Mouse (Mus musculus): ENCODE measurements around the gene Fam120b.

The Fam120b gene

DNA sequence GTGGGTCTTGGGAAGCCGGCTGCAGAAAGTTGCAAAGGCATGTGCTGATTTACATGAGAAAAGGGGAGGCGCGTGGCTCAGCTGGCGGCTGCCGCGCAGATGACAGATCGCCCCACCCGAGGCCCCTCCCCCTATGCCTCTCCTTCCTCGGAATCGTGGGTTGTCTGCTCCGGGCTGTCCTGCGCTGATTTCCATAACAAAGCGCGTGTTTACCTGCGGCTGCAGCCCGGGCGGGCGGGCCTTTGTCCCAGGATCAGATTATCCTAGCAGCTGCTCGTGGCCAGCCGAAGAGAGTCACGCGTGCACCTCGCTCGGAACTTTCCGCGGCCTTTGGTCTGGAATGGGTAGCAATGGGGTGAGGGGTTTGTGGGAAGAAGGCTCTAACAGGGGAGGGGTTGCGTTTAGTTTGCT lies 15.4 kb upstream of the Fam120b start:
- peak; percentile 59 to 73 for DNase-seq

DNA sequence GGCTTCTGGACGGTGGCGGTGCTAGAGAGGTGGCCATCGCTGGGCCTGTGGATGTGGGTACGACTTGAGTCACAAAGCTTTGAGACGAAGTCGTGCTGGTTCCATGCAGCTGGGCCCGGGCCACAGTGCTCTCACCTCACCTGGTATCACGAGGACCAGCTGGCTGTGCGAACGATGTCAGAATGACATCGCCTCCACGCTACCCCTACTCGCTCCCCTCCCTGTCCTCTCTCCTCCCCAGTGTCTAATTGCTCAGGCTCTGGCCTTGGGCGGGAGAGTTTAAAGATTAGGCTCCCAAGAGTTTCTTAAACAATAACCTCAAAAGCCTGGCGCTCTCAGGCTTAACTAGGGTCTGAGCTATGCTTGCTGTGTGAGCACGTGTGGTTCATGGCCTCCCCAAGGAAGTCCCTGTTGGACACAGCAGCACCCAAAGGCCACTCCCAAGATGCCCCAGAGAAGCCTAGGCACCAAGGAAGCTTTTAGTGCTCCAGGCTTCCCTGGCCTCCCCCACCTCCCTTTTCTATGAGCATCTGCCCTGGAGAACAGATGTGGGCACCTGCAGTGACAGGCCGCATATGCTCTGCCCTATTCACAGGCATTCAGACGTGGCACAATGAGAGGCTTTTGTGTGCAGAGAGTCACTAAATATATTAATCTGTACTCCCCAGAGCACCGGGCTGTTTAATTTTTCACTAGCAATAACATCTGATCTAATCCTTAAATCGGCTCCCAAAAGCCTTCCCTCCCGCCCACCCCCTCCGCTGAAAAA lies 14.7 kb upstream of the Fam120b start:
- no peak for DNase-seq

DNA sequence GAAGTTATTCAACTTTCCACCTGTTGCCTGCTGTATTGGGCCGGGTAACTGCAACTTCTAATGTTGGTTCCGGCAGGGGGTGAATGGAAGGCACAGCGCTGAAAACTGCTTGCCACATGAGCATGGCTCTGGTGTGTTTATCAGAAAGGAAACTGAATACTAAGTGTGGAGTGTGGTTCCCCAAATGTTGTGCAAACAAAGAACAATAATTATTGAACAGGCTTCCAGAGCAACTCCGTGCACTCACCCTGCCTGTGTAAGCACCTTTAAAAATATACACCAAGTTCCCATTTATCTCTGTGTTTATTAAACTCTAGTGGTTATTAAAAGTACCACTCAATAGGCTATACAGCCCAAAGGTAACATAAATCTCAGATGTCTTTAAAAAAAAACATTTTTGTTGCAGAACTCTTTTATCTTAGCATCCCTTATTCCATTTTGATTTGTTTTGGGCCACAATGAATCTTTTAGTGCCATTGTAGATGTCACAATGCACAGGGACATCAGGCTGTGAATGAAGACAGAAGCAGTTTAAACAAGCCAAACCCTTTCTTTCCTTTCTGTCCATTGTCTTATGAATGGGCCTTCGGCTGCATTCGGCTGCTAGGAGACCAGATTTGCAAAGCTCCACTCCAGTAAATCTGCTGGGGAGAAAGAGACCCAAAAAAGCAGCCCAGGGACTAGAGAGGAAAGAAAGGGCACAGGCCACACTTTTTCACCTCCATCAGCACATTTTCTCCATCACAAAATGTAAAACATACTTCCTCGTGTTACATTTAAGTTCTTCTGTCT lies 13.9 kb upstream of the Fam120b start:
- no peak for DNase-seq

- DNase-seq, result no peak
Observed at GRCm38 (mm10) chr17:15383360-15383759, 12.6 kb upstream of the Fam120b start.

DNA sequence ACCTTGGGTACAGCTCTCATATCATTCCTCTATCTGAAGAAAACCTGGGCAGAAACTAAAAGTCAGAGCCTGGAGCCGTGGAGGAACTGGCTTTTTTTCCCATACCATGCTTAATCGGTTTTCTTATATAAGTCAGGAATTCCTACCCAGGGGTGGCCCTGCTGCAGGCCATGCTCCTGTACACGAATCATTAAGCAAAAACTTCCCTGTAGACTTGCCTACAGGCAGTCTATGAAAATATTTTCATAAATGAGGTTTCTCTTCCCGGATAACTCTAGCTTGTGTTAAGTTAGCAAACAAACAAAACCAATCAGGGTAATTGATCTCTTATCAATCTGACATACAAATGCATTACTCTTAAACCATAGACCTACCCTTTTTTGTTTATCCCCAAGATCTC lies 7.1 kb upstream of the Fam120b start:
- no peak for DNase-seq

- no peak for DNase-seq
Observed at GRCm38 (mm10) chr17:15389356-15389755, 6.6 kb upstream of the Fam120b start.

- no peak for DNase-seq
Observed at GRCm38 (mm10) chr17:15401716-15402115, 5.7 kb downstream of the Fam120b start.

GRCm38 (mm10) chr17:15406576-15406975 lies 10.6 kb downstream of the Fam120b start:
- DNase-seq, result no peak

- DNase-seq, result no peak
Observed at GRCm38 (mm10) chr17:15409261-15409660, 13.3 kb downstream of the Fam120b start.

- DNase-seq, result no peak
Observed at GRCm38 (mm10) chr17:15410861-15411260, 14.9 kb downstream of the Fam120b start.

- no peak for DNase-seq
Observed at GRCm38 (mm10) chr17:15416596-15417215, 20.7 kb downstream of the Fam120b start.

DNA sequence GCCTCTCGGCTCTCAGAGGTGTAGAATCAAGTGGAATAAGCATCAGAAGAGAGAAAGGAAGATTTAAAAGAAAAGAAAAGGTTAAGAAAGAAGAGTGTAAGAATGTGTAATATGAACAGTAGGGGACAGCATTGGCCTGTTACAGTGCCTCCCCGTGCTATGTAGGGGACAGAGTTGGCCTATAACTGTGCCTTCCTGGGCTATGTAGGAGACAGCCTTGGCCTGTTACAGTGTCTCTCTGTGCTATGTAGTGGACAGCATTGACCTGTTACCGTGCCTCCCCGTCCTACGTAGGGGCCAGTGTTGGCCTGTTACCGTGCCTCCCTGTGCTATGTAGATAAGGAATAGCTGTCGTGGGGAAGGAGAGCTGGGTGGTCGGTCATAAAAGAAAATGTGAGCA lies 23.5 kb downstream of the Fam120b start:
- no peak for DNase-seq

DNA sequence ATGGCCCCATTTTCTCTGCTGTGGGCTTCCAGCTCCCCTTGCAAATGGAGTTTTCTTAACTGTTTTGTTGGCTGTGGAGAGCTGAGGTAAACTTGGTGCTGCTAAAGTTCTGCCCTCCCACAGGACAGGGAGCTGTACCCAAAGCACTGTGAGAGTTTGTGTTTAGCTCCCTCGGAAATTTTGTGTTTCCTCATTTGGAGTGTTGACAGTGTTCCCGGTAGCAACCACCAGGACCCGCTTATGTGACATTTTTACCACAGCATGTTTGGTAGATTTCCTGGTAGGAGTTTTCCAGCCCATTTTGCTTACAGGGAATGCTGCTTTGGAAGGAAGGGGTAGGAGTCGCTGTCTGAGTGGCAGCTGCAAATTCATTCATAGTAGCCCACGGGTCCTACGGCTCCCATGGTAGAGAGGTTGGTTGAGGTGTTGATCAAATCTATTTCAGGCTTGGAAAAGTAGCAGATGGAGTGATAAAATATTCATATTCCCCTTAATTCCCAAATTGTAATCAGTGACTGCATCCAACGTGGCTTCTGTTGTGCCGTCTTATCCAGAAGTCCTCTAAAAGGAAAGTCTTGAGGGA lies 24.1 kb downstream of the Fam120b start:
- no peak for DNase-seq

GRCm38 (mm10) chr17:15421446-15421845 lies 25.4 kb downstream of the Fam120b start:
- DNase-seq, result no peak

DNA sequence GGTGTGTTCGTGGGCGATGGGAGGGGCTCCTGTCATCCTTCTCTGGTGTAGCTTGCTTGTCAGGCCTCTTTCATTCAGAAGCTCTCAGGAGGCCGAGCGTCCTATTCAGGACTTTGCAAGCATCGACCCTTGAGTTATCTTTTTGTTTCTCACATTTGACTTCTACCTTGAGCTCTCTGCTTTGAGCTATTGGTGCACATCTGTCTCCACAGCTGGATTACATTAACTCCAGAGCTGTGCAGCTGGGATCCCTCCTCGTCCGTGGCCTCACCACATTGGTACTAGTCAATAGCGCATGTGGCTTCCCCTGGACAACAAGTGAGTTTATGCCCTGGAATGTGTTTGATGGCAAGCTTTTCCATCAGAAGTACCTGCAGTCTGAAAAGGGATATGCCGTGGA lies 26.7 kb downstream of the Fam120b start:
- DNase-seq, result no peak

DNA sequence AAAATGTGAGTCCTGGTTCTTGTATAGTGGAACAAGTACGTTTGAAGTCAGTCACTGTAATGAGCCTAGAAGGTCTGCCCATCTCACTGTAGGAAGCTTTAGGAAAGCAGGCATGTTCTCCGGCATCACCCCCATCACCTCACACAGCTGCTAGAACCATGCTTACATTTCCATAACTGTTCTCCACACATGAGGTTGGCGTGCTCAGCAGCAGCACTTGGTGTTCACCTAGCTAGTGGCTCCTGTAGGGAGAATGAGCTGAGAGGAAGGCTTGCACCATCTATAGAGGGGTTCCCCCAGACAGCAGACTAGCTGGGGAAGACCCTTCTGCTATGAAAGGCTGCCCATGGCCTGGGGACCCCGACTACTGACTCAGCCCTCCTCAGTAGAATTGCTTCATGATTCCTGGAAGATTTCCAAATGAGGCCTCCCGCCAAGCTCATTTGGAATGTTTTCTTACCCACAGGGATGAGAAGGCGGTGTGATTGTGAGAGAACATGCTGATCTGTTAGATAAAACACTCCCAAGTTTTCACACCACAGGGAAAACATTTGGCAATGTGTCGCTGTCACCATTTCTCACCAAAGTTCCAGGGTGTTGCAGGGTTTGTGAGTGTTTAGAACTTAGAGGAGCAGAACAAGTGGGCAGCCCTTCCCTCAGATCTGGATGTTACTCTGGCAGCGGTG lies 27.2 kb downstream of the Fam120b start:
- DNase-seq, result peak; percentile 7 to 12

DNA sequence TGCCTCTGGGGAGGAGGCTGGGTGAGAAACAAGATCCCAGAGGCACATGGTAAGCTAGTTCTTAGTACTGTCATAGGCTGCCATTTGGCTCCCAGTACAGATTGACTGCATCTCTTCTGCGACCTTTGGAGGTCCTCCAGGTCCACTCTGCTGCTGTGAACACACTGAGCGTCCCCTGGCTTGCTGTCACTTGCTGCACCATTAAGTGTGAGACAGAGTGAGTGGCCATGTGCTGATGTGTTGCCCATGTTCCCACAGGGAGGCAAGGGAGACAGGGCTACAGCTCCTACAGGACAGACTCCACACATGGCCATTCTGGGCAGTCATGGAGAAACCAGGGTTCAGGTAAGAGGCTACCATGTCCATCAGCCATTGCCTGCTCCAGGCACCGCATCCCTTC lies 29.9 kb downstream of the Fam120b start:
- DNase-seq, result no peak

GRCm38 (mm10) chr17:15429451-15429850 lies 33.4 kb downstream of the Fam120b start:
- no peak for DNase-seq

GRCm38 (mm10) chr17:15429937-15430336 lies 33.9 kb downstream of the Fam120b start:
- no peak for DNase-seq

- DNase-seq, result no peak
Observed at GRCm38 (mm10) chr17:15431021-15431514, 35.1 kb downstream of the Fam120b start.

DNA sequence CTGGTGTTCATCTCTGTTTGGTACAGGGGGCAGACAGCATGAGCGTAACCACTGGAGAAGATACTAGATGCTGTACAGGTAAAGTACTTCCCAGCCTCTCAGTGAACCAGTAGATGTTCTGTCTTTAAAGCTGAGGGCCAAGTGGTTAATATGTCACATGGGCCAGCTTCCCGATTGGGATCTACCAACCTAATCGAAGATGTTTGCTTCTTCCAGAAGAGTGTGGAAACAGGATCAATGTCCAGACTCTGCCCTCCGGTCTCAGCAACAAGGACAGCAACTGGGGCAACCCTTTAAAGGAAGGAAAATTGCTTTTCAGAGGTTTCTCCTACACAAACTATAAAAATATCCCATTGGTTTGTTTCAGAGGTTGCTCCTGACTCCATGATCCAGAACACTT lies 35.5 kb downstream of the Fam120b start:
- no peak for DNase-seq

DNA sequence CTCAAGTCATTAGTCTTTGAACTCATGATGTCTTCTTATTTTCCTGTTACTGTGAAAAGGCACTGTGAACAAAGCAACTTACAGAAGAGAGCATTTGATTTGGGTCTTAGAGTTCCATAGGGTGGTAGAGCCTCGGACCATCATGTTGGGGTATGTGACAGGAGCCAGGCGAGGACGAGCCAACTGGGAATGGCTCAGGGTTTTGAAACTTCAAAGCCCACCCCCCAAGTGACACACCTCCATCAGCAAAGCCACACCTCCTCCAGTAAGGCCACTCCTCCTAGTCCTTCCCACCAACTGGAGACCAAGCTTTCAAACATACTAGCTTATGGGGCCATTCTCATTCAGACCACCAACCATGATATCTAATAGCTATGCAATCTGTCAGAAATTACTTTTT lies 36.0 kb downstream of the Fam120b start:
- DNase-seq, result no peak

GRCm38 (mm10) chr17:15434748-15435147 lies 38.7 kb downstream of the Fam120b start:
- DNase-seq, result no peak

Data from lung, adult 18-20 months (tissue).